ENCODE assay signal across 19 mouse cellular contexts in genomic region chr17:66439051-66439753, GRCm38 (mm10). TPM values are rescaled to one million over a fixed set of nuclear protein-coding genes. Genes with fewer than 3 reads are reported as not detected.
DNase-seq lines count a peak whose midpoint lies in the region; ATAC-seq and TF ChIP-seq lines count a peak whose summit lies in the region.
"Had no signal": no experiment of that assay in that cellular context is flagged by ENCODE, and none has a peak within 500 bp of the region (broad histone marks: within the 10 kb centered on the region; RNA-seq: fewer than 3 reads in every experiment).

No protein-coding gene starts in this region.

- intact Hi-C loops in left cerebral cortex, adult 2 months (cut with DNase I) = no loop called here

- WGBS in limb, embryonic 13.5 days = 9% methylated on average over 11 of the region's 11 CpGs
- 29% methylated on average over 11 of the region's 11 CpGs for WGBS in heart, embryonic 12.5 days

- H3K27ac ChIP-seq in left cerebral cortex, adult 2 months = peak overlapping the region; percentile 61
- peak overlapping the region; percentile 44; the same call in 1 of the 2 replicates for H3K27ac ChIP-seq in limb, embryonic 13.5 days
- H3K27ac ChIP-seq in heart, embryonic 12.5 days (ENCODE audit: poor library complexity, severe bottlenecking) = no peak overlapping the region
- H3K27ac ChIP-seq: forebrain, embryonic 15.5 days; lung, embryonic 15.5 days had no signal

- 0 out of 2 replicates have a peak overlapping the region, but pooled peaks have one; percentile 3 for H3K4me2 ChIP-seq in limb, embryonic 13.5 days (replicated peaks)
- H3K4me2 ChIP-seq in heart, embryonic 12.5 days = no peak overlapping the region
- H3K4me2 ChIP-seq: forebrain, embryonic 15.5 days; lung, embryonic 15.5 days had no signal

- H3K9me3 ChIP-seq in limb, embryonic 13.5 days = no peaks in the 10 kb centered on the region
- H3K9me3 ChIP-seq in heart, embryonic 12.5 days (replicated peaks) = no peaks in the 10 kb centered on the region
- H3K9me3 ChIP-seq: forebrain, embryonic 15.5 days; lung, embryonic 15.5 days had no signal

- no peak overlapping the region; the same call in 1 of the 2 replicates for H3K4me3 ChIP-seq in left cerebral cortex, adult 2 months
- no peak overlapping the region for H3K4me3 ChIP-seq in limb, embryonic 13.5 days
- H3K4me3 ChIP-seq in heart, embryonic 12.5 days = no peak overlapping the region
- H3K4me3 ChIP-seq: forebrain, embryonic 15.5 days; lung, embryonic 15.5 days had no signal

- H3K27me3 ChIP-seq in limb, embryonic 13.5 days = no peaks in the 10 kb centered on the region
- H3K27me3 ChIP-seq in heart, embryonic 12.5 days (replicated peaks) = no peaks in the 10 kb centered on the region
- H3K27me3 ChIP-seq: forebrain, embryonic 15.5 days; lung, embryonic 15.5 days had no signal

- no peak overlapping the region for H3K9ac ChIP-seq in limb, embryonic 13.5 days
- no peak overlapping the region for H3K9ac ChIP-seq in heart, embryonic 12.5 days
- H3K9ac ChIP-seq: forebrain, embryonic 15.5 days; lung, embryonic 15.5 days had no signal

- TF ChIP-seq CTCF in left cerebral cortex, adult 2 months (IDR thresholded peaks at IDR 0.05) = no peak

- peak; percentile 40 for DNase-seq in cerebellum, adult 9-11 months
- no peak for DNase-seq in cerebellum, postnatal 14 days
- no peak for DNase-seq in left cerebral cortex, adult 2 months (ENCODE audit: extremely low spot score in 1 of 2, low spot score in 2 of 2)
- no peak for DNase-seq in left cerebral cortex, adult 8-10 months (ENCODE audit: low spot score in 2 of 2)
- DNase-seq in embryo, embryonic 11 days = peak; percentile 47
- DNase-seq in testis, postnatal 14 days (ENCODE audit: low spot score) = no peak
- DNase-seq: heart, adult 11 months; heart, postnatal 14 days; kidney, postnatal 25 days; layer of hippocampus, postnatal 36 days; retina, postnatal 1 day; spleen, adult 18-20 months; thymus, adult 18-20 months had no signal

- H3K36me3 ChIP-seq in limb, embryonic 13.5 days = peaks cover 16% of the 10 kb centered on the region; the same call in 1 of the 2 replicates
- H3K36me3 ChIP-seq in heart, embryonic 12.5 days = 0 out of 2 replicates have a peak, but pooled peaks cover 2% of the 10 kb centered on the region

- peaks cover 19% of the 10 kb centered on the region for H3K4me1 ChIP-seq in limb, embryonic 13.5 days
- H3K4me1 ChIP-seq in heart, embryonic 12.5 days (replicated peaks) = 0 out of 2 replicates have a peak, but pooled peaks cover 5% of the 10 kb centered on the region

- ATAC-seq in limb, embryonic 13.5 days (ENCODE audit: low FRiP score, low read depth) = peak; percentile 69; the same call in 1 of the 2 replicates
- ATAC-seq in heart, embryonic 12.5 days (ENCODE audit: insufficient number of reproducible peaks, low FRiP score) = no peak
- ATAC-seq: forebrain, embryonic 15.5 days; intestine, embryonic 16.5 days had no signal

RNA-seq across cellular contexts. Expression of gene Mtcl1, which starts 10.3 kb away (rescaled TPM):
- 100 to 1,000 TPM; 103 to 122 TPM for total RNA-seq in left cerebral cortex, adult 2 months (2021)
- total RNA-seq in left cerebral cortex, adult 8-10 months (2022) = 100 to 1,000 TPM; 111 to 123 (median 120) TPM
- polyA plus RNA-seq in limb, embryonic 13.5 days (2015; fragmentation: Nextera tagmentation; extraction: Ambion mirVana) = 4.5 and 5.6 TPM in 2 replicates
- polyA plus RNA-seq in heart, embryonic 12.5 days (2016; fragmentation: Nextera tagmentation; extraction: Ambion mirVana) = 1.4 and 1.7 TPM in 2 replicates
- total RNA-seq: common myeloid progenitor, adult 5-6 weeks had no signal

Comparison
In these comparisons a context has a peak if more than half of its experiments do, and no peak if none do; other contexts are left out.
1. DNase-seq: peak in cerebellum, adult 9-11 months (single experiment) and embryo, embryonic 11 days (single experiment); none in cerebellum, postnatal 14 days (0 of 2), left cerebral cortex, adult 2 months (0 of 2), left cerebral cortex, adult 8-10 months (0 of 2) and testis, postnatal 14 days (single experiment).